Mouse (Mus musculus): ENCODE measurements around the gene Fam169a. TPM values are rescaled to one million over a fixed set of nuclear protein-coding genes. Genes with fewer than 3 reads are reported as not detected.

Gene Fam169a
- total and polyA plus RNA-seq, 2 experiments from 2014 or later, result 2.0 to 2.3 TPM

DNA sequence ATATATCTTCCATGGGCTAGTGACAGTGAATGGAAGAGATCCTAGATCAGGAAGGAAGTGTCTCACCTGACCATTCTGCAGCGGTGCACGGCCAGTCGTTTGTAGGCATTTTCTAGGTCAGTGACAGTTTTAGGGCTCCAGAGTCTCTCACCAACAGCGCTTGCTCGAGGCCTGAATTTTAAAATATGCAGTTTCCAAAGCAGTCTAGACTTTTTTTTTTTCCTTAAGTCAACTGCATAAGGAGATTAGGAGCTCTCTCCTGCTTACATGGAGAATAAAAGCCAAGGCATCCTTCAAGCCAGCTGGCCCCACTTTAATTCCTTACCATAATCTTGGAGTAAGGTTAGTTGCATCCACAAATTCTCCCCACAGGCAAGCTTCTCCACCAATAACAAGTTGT is 109.6 kb downstream of the Fam169a start:
- no peak overlapping the region for H3K9ac ChIP-seq (replicated peaks; ENCODE audit: low read depth, low read length)
- no peaks in the 10 kb centered on the region for H3K4me1 ChIP-seq (ENCODE audit: control insufficient read depth, insufficient read depth)
- no peak overlapping the region for H3K4me2 ChIP-seq (ENCODE audit: low read depth, low read length)
- H3K4me3 ChIP-seq (ENCODE audit: low read depth, low read length), result no peak overlapping the region
- DNase-seq (ENCODE audit: low spot score) (no peak), ATAC-seq (ENCODE audit: insufficient read depth, low read depth) (no peak)
- no peak overlapping the region for H3K27ac ChIP-seq (ENCODE audit: low read depth)
- TF ChIP-seq CTCF (IDR thresholded peaks at IDR 0.05; ENCODE audit: low read depth) (no peak), EP300 (IDR thresholded peaks at IDR 0.05; ENCODE audit: low read depth) (no peak)
- H3K27me3 ChIP-seq (ENCODE audit: control insufficient read depth, insufficient read depth, low read length), result no peaks in the 10 kb centered on the region
- 83% methylated on average over 5 of the region's 5 CpGs for WGBS
- no peaks in the 10 kb centered on the region for H3K9me3 ChIP-seq (replicated peaks; ENCODE audit: control insufficient read depth, low read length)
- H3K36me3 ChIP-seq (replicated peaks; ENCODE audit: control insufficient read depth, insufficient read depth, low read length), result peaks cover 90% of the 10 kb centered on the region

DNA sequence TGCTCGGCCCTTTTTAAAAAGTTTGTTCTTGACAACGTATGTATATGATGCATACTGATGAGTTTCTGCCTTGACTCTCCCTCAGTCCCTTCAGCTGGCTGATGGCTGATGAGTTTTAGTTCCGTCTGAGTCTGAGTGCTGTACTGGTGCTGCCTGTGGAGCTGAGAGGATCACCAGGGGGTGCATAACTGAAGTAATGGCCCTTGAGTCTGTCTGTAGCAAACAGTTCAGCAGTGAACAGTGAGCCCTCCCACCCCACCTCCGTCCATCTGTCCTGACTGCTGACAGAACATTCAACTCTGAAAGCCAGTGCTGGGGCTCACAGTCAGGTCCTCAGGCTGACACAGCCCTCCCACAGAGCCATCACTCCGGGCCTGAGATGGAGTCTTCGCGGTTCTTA is 111.9 kb downstream of the Fam169a start:
- no peak overlapping the region for H3K27ac ChIP-seq (ENCODE audit: low read depth)
- no peaks in the 10 kb centered on the region for H3K27me3 ChIP-seq (ENCODE audit: control insufficient read depth, insufficient read depth, low read length)
- H3K9ac ChIP-seq (replicated peaks; ENCODE audit: low read depth, low read length), result no peak overlapping the region
- peaks cover 77% of the 10 kb centered on the region for H3K36me3 ChIP-seq (replicated peaks; ENCODE audit: control insufficient read depth, insufficient read depth, low read length)
- H3K4me3 ChIP-seq (ENCODE audit: low read depth, low read length), result no peak overlapping the region
- WGBS, result 74% methylated on average over 7 of the region's 7 CpGs
- H3K4me2 ChIP-seq (ENCODE audit: low read depth, low read length), result no peak overlapping the region
- H3K4me1 ChIP-seq (ENCODE audit: control insufficient read depth, insufficient read depth), result no peaks in the 10 kb centered on the region
- H3K9me3 ChIP-seq (replicated peaks; ENCODE audit: control insufficient read depth, low read length), result no peaks in the 10 kb centered on the region
- no peak for TF ChIP-seq EP300 (IDR thresholded peaks at IDR 0.05; ENCODE audit: low read depth)
- TF ChIP-seq CTCF (IDR thresholded peaks at IDR 0.05; ENCODE audit: low read depth), result no peak
- ATAC-seq (ENCODE audit: insufficient read depth, low read depth) (no peak), DNase-seq (ENCODE audit: low spot score) (no peak)

DNA sequence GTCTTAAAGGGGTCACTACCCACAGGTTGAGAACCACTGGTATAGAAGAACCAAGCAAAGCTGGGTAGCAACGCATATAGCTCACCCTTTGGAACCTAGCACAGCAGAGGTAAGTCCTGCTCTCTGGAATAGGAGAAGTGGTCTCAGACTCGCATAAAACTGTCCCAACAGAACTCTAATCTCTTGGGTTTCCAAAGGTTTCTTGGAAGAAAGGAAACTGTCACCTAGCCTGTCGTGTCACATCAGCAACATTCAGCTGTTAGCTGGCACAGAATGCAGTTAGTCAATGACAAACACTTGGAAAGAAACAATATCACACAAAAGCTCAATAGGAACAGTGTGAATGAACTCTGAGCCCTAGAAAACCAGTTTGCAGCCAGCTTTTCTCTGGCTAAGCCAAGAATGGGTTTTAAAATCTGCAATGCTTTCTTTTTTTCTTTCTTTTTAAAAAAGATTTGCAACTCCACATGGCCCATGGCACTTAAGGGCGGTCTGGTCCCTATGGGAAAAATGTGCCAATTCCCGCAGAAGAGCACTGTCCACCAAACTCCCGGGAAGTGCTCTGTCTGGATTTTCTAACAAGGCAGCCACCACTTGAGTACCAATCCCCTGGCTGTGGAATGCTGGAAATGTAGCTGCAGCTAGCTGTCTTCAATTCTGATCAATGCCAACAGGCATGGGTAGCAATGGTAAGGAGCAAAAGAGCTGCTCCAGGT is 113.2 kb downstream of the Fam169a start:
- DNase-seq (ENCODE audit: low spot score), result no peak
- H3K9ac ChIP-seq (replicated peaks; ENCODE audit: low read depth, low read length), result no peak overlapping the region
- ATAC-seq (ENCODE audit: insufficient read depth, low read depth), result no peak
- H3K36me3 ChIP-seq (replicated peaks; ENCODE audit: control insufficient read depth, insufficient read depth, low read length), result peaks cover 64% of the 10 kb centered on the region
- no peaks in the 10 kb centered on the region for H3K27me3 ChIP-seq (ENCODE audit: control insufficient read depth, insufficient read depth, low read length)
- no peak overlapping the region for H3K4me3 ChIP-seq (ENCODE audit: low read depth, low read length)
- 71% methylated on average over 6 of the region's 6 CpGs for WGBS
- no peak overlapping the region for H3K27ac ChIP-seq (ENCODE audit: low read depth)
- no peaks in the 10 kb centered on the region for H3K9me3 ChIP-seq (replicated peaks; ENCODE audit: control insufficient read depth, low read length)
- TF ChIP-seq CTCF (IDR thresholded peaks at IDR 0.05; ENCODE audit: low read depth) (no peak), EP300 (IDR thresholded peaks at IDR 0.05; ENCODE audit: low read depth) (no peak)
- H3K4me2 ChIP-seq (ENCODE audit: low read depth, low read length), result no peak overlapping the region
- 0 out of 2 replicates have a peak, but pooled peaks cover 5% of the 10 kb centered on the region for H3K4me1 ChIP-seq (ENCODE audit: control insufficient read depth, insufficient read depth)

Other genes with a start within 250 kb of the Fam169a start
- 0.12 TPM in 1 of 2 replicates, not detected in the other for gene Gcnt4, start 142.6 kb upstream of the Fam169a start, total RNA-seq (2014; rRNA removed; ENCODE audit: low replicate concordance)
- gene Gcnt4, start 142.6 kb upstream of the Fam169a start, polyA plus RNA-seq (2015; fragmentation: Nextera tagmentation; extraction: Ambion mirVana), result 0.05 and 0.10 TPM in 2 replicates
- not detected in 2 replicates for gene 1700029F12Rik, start 32.9 kb upstream of the Fam169a start, total RNA-seq (2014; rRNA removed; ENCODE audit: low replicate concordance)
- gene 1700029F12Rik, start 32.9 kb upstream of the Fam169a start, polyA plus RNA-seq (2015; fragmentation: Nextera tagmentation; extraction: Ambion mirVana), result not detected in 2 replicates
- gene Gm6169, start 32.0 kb downstream of the Fam169a start, total RNA-seq (2014; rRNA removed; ENCODE audit: low replicate concordance), result 0.65 and 1.3 TPM in 2 replicates
- 2.1 and 2.5 TPM in 2 replicates for gene Gm6169, start 32.0 kb downstream of the Fam169a start, polyA plus RNA-seq (2015; fragmentation: Nextera tagmentation; extraction: Ambion mirVana)
- 23.5 and 34.1 TPM in 2 replicates for gene Gfm2, start 70.7 kb downstream of the Fam169a start, total RNA-seq (2014; rRNA removed; ENCODE audit: low replicate concordance)
- gene Gfm2, start 70.7 kb downstream of the Fam169a start, polyA plus RNA-seq (2015; fragmentation: Nextera tagmentation; extraction: Ambion mirVana), result 24.0 and 24.9 TPM in 2 replicates
- 23.4 and 42.2 TPM in 2 replicates for gene Nsa2, start 70.7 kb downstream of the Fam169a start, total RNA-seq (2014; rRNA removed; ENCODE audit: low replicate concordance)
- gene Nsa2, start 70.7 kb downstream of the Fam169a start, polyA plus RNA-seq (2015; fragmentation: Nextera tagmentation; extraction: Ambion mirVana), result 43.3 and 47.1 TPM in 2 replicates
- gene Hexb, start 131.1 kb downstream of the Fam169a start, total RNA-seq (2014; rRNA removed; ENCODE audit: low replicate concordance), result 21.9 and 32.0 TPM in 2 replicates
- 21.4 and 26.5 TPM in 2 replicates for gene Hexb, start 131.1 kb downstream of the Fam169a start, polyA plus RNA-seq (2015; fragmentation: Nextera tagmentation; extraction: Ambion mirVana)
- 10.2 and 10.9 TPM in 2 replicates for gene Enc1, start 173.8 kb downstream of the Fam169a start, total RNA-seq (2014; rRNA removed; ENCODE audit: low replicate concordance)
- gene Enc1, start 173.8 kb downstream of the Fam169a start, polyA plus RNA-seq (2015; fragmentation: Nextera tagmentation; extraction: Ambion mirVana), result 1.5 and 1.7 TPM in 2 replicates